Mouse (Mus musculus) kidney, embryonic 16.5 days (tissue): ENCODE data around the gene Efl1. TPM values are rescaled to one million over a fixed set of nuclear protein-coding genes. Genes with fewer than 3 reads are reported as not detected.
"Not testable (repeated sequence)": the region's sequence is repeated elsewhere in the genome, so short reads cannot be mapped to it uniquely, and the experiment has no call there.

Experiments
- ATAC-seq: fragments of 200-750 bp; cut with Nextera tagmentation; 2 replicates; pipeline ENCODE4 v1.8.0; 2017; ENCODE audit warnings: moderate TSS enrichment; ENCODE audit not compliant: low FRiP score, low TSS enrichment
- H3K27ac ChIP-seq: fragments of 300-500 bp; sonication (generic); 2 replicates; pipeline ENCODE4 v1.5.1; 2014; ENCODE audit warnings: low read length
- H3K27me3 ChIP-seq: fragments of 300-500 bp; sonication (generic); 2 replicates; pipeline ENCODE4 v1.6.1; 2014; ENCODE audit warnings: low read length, control low read depth, mixed read lengths; ENCODE audit not compliant: insufficient read depth
- H3K36me3 ChIP-seq: fragments of 300-500 bp; sonication (generic); 2 replicates; pipeline ENCODE4 v1.6.1; 2014; ENCODE audit warnings: low read length, control low read depth, mixed read lengths; ENCODE audit not compliant: insufficient read depth
- H3K4me1 ChIP-seq: fragments of 300-500 bp; sonication (generic); 2 replicates; pipeline ENCODE4 v1.6.1; 2014; ENCODE audit warnings: low read length, control low read depth, mixed read lengths; ENCODE audit not compliant: insufficient read depth
- H3K4me2 ChIP-seq: fragments of 300-500 bp; sonication (generic); replicated peaks from 2 replicates; pipeline ENCODE4 v1.6.1; 2014; ENCODE audit warnings: low read depth, low read length
- H3K4me3 ChIP-seq: fragments of 300-500 bp; sonication (generic); 2 replicates; pipeline ENCODE4 v1.5.1; 2014; ENCODE audit warnings: mild to moderate bottlenecking, low read length
- H3K9ac ChIP-seq: fragments of 300-500 bp; sonication (generic); replicated peaks from 2 replicates; pipeline ENCODE4 v1.6.1; 2014; ENCODE audit warnings: low read length
- H3K9me3 ChIP-seq: fragments of 300-500 bp; sonication (generic); 2 replicates; pipeline ENCODE4 v1.6.1; 2016; ENCODE audit warnings: low read length, control low read depth
- WGBS: fragments of 180-500 bp; shearing (Covaris S2); extraction: QIAGEN DNeasy Blood & Tissue Kit; methylation state at CpG from one replicate; pipeline ENCODE4 v1.1.7; 2014; 5-methylcytosine and 5-hydroxymethylcytosine counted together
- polyA plus RNA-seq: library from polyadenylated mRNA; unstranded; fragments of >200 nt; fragmentation: Nextera tagmentation; extraction: Ambion mirVana; gene quantifications from 2 replicates; pipeline ENCODE4 v1.2.1, GENCODE M21; 2015

Gene Efl1
- polyA plus RNA-seq, 1 experiment from 2014 or later: 20.2 TPM

DNA sequence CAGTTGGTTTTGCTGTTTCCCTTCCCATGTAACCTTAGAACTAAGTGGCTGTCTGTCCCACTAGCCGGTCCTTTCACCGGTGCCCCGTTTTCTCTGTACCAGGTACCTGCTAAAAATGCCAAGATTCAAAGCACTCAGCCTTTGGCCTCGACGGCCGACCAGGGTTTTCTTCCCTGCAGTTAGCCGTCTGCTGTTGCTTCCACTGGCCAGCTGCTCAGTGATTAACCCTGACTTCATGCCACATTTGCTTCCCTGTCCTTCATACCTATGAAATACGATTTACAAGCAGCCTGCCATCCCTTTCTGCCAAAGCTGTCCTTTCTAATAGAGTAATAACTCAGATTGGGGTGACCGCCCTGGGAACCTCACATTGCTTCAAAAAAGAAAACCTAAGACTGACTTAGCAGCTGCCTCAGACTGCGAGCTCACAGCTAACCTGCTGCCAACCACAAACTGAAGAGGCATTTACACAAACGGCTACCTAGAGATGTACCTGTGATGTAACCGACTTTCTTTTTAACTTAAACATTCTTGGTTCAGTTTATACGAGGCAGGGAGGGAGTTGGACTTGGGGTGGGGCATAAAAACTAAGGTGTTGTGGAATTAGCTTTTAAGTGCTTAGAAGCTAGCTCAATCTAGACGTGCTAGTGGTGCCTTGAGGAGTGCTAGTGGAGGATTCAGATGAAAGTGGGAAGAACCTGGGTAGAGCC lies 77.5 kb downstream of the Efl1 start:
- Histone ChIP-seq H3K9me3 (no peaks in the 10 kb centered on the region), H3K27ac (no peak overlapping the region), H3K4me2 (no peak overlapping the region), H3K36me3 (no peaks in the 10 kb centered on the region), H3K9ac (no peak overlapping the region), H3K4me3 (no peak overlapping the region), H3K4me1 (peaks cover 4% of the 10 kb centered on the region), H3K27me3 (no peaks in the 10 kb centered on the region)
- 49% methylated on average over 14 of the region's 14 CpGs for WGBS
- no peak for ATAC-seq

DNA sequence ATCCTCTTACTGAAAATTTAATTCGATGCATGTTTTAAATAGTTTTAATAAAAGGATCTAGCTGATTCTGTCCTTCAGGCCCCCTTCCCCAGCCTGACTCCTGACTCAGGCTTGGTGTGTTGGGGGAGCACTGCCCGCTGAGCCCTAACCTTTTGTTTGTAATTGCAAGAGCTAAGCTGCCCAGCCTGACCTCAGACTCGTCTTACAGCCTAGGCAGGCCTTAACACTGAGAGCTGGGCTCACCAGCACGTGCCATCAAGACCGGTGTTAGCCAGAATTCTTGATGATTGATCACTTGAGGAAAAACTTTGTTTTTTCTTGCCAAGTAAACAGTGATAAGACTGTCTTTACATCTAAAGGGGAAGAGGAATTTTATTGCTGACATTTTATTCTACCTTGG lies 78.7 kb downstream of the Efl1 start:
- no peaks in the 10 kb centered on the region for H3K36me3 ChIP-seq
- H3K27ac ChIP-seq: no peak overlapping the region
- H3K9ac ChIP-seq: no peak overlapping the region
- no peaks in the 10 kb centered on the region for H3K27me3 ChIP-seq
- H3K4me1 ChIP-seq: no peaks in the 10 kb centered on the region
- no peaks in the 10 kb centered on the region for H3K9me3 ChIP-seq
- ATAC-seq: no peak
- no peak overlapping the region for H3K4me3 ChIP-seq
- 45% methylated on average over 5 of the region's 5 CpGs for WGBS
- no peak overlapping the region for H3K4me2 ChIP-seq

DNA sequence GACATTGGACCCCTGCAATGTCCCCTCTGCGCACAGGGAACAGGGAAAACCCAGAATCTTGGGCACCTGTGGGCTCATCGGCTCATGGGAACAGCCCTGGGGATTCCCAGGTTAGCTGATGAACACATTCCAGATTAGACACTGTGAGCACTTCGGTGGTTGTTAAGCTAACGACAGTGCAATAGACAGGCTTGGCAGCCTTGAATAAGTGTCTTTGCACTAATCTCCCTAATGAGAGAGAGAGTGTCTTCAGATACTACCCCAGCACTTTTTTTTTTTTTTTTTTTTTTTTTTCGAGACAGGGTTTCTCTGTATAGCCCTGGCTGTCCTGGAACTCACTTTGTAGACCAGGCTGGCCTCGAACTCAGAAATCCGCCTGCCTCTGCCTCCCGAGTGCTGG lies 80.6 kb downstream of the Efl1 start:
- H3K4me2 ChIP-seq, H3K9me3 ChIP-seq, H3K4me1 ChIP-seq, H3K9ac ChIP-seq, H3K4me3 ChIP-seq, H3K27ac ChIP-seq, H3K27me3 ChIP-seq, H3K36me3 ChIP-seq, ATAC-seq: not testable (repeated sequence)
- WGBS: 94% methylated on average over 5 of the region's 8 CpGs

DNA sequence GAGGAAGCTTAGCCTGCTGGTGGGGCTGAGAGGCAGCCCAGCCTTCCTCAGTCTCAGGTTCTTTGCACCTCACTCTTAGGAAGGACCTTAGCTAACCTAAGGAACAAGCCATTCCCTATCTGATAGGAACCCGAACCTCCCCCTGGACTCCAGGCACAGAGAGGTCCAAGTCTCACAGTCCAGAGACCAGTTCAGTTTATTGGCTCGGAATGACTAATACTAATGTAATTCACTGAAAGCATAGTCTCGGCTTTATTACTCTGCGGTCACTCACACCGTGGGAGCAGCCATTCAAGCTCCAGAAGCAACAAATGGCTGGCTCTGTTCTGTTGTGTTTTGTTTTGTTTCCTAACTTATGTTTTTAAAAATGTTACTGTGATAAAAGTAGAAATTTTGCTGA lies 84.7 kb downstream of the Efl1 start:
- no peak overlapping the region for H3K4me2 ChIP-seq
- no peaks in the 10 kb centered on the region for H3K27me3 ChIP-seq
- H3K9ac ChIP-seq: no peak overlapping the region
- 0 out of 2 replicates have a peak, but pooled peaks cover 6% of the 10 kb centered on the region for H3K4me1 ChIP-seq
- H3K36me3 ChIP-seq: no peaks in the 10 kb centered on the region
- ATAC-seq: 0 out of 2 replicates have a peak, but pooled peaks have one; percentile 35
- 43% methylated on average over 5 of the region's 5 CpGs for WGBS
- no peak overlapping the region for H3K27ac ChIP-seq
- H3K4me3 ChIP-seq: no peak overlapping the region
- no peaks in the 10 kb centered on the region for H3K9me3 ChIP-seq

DNA sequence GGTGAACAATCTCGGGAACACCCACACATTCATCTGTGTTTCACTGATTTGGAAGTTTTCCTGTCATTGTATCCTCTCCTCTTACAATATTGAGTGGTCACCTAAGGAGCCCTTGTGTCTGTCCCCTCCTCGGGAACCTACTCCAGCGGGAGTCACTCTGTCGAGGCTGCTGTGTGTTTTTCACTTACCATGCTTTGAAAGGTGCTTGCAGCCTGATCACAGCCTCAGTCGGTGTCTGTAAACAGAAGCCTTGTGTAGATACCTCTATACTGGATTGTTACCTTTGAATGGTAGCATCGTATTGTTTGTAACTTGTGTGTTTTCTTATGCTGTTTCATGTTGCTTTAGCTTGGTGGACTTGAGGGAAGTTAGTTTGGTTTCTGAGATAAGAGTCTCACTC lies 85.6 kb downstream of the Efl1 start:
- Histone ChIP-seq H3K4me3 (no peak overlapping the region), H3K9me3 (no peaks in the 10 kb centered on the region), H3K9ac (no peak overlapping the region), H3K27me3 (no peaks in the 10 kb centered on the region), H3K27ac (no peak overlapping the region), H3K4me1 (0 out of 2 replicates have a peak, but pooled peaks cover 6% of the 10 kb centered on the region), H3K36me3 (no peaks in the 10 kb centered on the region), H3K4me2 (no peak overlapping the region)
- WGBS: 59% methylated on average over 6 of the region's 6 CpGs
- ATAC-seq: no peak

DNA sequence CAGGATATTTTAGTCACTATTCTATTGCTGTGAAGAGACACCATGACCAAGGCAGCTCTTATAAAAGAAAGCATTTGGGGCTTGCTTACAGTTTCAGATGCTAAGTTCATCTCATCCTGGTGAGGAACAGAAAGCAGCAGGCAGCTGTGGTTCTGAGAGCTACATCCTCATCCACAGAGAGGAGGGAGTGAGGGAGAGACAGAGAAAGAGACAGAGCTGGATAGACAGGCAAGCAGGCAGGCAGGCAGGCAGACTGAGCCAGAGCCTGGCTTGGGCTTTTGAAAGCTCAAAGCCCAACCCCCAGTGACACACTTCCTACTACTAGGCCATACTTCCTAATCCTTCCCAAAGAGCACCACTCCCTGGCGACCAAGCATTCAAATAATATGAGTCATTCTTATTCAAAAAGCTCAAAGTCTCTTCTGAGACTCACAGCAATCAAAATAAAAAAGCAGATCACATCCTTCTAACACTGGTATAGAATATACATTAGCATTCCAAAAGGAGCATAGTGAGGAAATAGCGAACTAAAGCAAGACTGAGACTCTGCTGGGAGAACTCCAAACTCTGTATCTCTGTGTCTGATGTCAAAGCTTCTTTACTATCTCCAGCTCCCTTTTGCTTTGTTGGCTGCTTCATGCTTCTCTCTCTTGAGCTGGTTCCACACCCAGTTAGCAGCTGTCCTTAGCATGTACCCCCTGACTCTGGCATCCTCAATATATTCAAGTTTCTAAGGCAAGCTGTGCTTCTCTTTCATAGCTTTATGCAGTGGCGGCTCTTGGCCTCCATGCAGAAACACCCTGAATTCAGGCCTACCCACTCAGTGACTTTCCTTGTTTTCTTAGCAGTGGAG lies 86.6 kb downstream of the Efl1 start:
- no peak for ATAC-seq
- H3K9me3 ChIP-seq: no peaks in the 10 kb centered on the region

DNA sequence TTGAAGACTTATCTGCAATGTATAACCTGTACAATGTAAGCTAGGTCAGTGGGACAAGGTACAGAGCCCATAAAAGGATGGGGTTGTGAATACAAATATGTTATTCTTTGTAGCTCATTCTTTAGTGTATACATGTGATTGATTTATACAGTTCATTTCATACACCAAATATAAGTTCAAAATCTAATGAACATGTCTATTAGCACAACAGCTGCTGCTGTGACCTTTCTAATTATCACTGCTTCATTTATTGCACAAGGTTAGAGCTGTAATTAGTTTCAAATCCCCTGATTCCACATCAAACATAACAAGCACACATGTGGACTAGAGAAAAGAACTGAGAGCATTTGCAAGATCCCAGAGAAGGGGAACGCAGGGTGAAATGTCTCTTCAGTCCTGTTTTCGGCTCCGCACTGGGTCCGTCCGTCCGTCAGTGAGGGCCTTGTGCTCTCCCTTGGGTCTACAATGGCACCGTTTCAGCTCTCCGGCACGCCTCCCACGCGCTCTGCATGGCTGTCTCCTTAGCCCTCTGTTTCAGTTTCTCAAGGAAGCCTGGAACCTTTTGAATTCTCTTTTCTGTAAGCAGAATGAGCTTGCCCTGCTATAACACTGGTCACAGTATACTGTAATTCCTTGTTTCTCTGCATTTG lies 94.8 kb downstream of the Efl1 start:
- 53% methylated on average over 11 of the region's 11 CpGs for WGBS

More for the DNA sequence above, 86.6 kb downstream of the Efl1 start:
- Histone ChIP-seq H3K36me3 (no peaks in the 10 kb centered on the region), H3K4me3 (no peak overlapping the region), H3K4me2 (no peak overlapping the region), H3K4me1 (0 out of 2 replicates have a peak, but pooled peaks cover 6% of the 10 kb centered on the region), H3K27ac (no peak overlapping the region), H3K27me3 (no peaks in the 10 kb centered on the region), H3K9ac (no peak overlapping the region)
- 94% methylated on average over 3 of the region's 3 CpGs for WGBS

DNA sequence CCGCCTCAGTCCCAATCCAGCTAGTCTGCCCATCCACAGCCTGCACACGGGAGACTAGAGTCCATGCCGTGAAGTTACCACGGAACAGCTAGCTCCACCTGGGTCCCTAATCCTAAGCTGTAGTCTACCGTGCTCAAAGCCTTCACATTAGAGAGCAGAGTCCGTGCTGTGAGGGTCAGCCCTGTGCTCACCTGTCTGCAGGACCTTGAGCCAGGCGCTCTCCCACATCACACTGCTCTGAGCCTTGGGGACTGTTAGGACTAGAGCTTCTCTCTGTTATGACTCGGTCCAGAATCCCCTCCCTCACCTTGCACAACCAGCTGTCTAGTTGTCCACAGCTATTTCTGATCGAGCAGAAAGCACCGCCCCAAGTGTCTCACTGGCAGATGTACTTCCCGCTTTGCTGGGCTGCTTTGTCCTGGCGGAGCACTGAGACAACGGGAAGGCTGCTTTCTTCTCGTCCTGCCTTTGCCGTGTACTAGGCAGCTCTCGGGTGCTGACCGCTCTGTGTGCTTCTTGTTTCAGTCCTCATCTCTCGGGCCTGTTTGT lies 95.8 kb downstream of the Efl1 start:
- H3K9ac ChIP-seq: no peak overlapping the region
- no peak; the same call in 1 of the 2 replicates for ATAC-seq
- H3K27ac ChIP-seq: 0 out of 2 replicates have a peak overlapping the region, but pooled peaks have one; percentile 7
- no peaks in the 10 kb centered on the region for H3K9me3 ChIP-seq
- H3K4me2 ChIP-seq: no peak overlapping the region
- H3K4me1 ChIP-seq: 0 out of 2 replicates have a peak, but pooled peaks cover 4% of the 10 kb centered on the region
- H3K4me3 ChIP-seq: no peak overlapping the region
- H3K36me3 ChIP-seq: peaks cover 3% of the 10 kb centered on the region; the same call in 1 of the 2 replicates
- 80% methylated on average over 18 of the region's 18 CpGs for WGBS
- H3K27me3 ChIP-seq: no peaks in the 10 kb centered on the region

More for the DNA sequence above, 94.8 kb downstream of the Efl1 start:
- Histone ChIP-seq H3K9me3 (no peaks in the 10 kb centered on the region), H3K27me3 (no peaks in the 10 kb centered on the region), H3K4me1 (0 out of 2 replicates have a peak, but pooled peaks cover 4% of the 10 kb centered on the region), H3K9ac (no peak overlapping the region), H3K36me3 (peaks cover 3% of the 10 kb centered on the region; the same call in 1 of the 2 replicates), H3K27ac (peak overlapping the region; percentile 61; the same call in 1 of the 2 replicates), H3K4me2 (0 out of 2 replicates have a peak overlapping the region, but pooled peaks have one; percentile 15), H3K4me3 (no peak overlapping the region)
- no peak for ATAC-seq

DNA sequence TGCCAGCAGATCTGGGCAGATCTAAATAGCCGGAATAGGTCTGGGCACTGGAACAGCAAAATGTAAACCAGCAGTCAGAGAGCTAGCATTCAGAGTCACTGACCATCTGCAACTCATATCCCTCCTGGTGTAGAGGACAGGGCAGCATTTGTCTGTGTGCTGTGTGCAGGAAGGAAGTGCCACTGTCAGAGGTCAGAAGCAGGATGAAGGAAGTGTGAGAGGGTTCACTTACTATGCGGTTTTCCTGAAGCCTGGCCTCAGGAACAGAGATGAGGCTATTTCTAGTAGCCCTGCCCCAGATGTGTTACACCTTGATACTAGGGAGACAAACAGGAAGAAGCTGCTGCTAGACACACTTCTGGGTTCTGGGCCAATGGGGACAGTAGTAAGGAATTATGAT lies 100.4 kb downstream of the Efl1 start:
- no peaks in the 10 kb centered on the region for H3K9me3 ChIP-seq
- peak; percentile 64 for ATAC-seq
- peak overlapping the region; percentile 59 for H3K27ac ChIP-seq
- no peak overlapping the region for H3K9ac ChIP-seq
- H3K4me2 ChIP-seq: no peak overlapping the region
- WGBS: 71% methylated on average over 2 of the region's 2 CpGs
- no peak overlapping the region for H3K4me3 ChIP-seq
- no peaks in the 10 kb centered on the region for H3K27me3 ChIP-seq
- peaks cover 21% of the 10 kb centered on the region for H3K4me1 ChIP-seq
- H3K36me3 ChIP-seq: no peaks in the 10 kb centered on the region
